Mouse (Mus musculus): Measurements from ENCODE around the gene Xylt2. TPM values are rescaled to one million over a fixed set of nuclear protein-coding genes. Genes with fewer than 3 reads are reported as not detected.
A peak's percentile ranks its signal among the peaks of the same experiment; 100 is the strongest.
"Not testable (repeated sequence)": the region's sequence is repeated elsewhere in the genome, so short reads cannot be mapped to it uniquely, and the experiment has no call there.

Gene Xylt2
- polyA plus RNA-seq, 1 experiment from 2014 or later = 17.4 TPM

DNA sequence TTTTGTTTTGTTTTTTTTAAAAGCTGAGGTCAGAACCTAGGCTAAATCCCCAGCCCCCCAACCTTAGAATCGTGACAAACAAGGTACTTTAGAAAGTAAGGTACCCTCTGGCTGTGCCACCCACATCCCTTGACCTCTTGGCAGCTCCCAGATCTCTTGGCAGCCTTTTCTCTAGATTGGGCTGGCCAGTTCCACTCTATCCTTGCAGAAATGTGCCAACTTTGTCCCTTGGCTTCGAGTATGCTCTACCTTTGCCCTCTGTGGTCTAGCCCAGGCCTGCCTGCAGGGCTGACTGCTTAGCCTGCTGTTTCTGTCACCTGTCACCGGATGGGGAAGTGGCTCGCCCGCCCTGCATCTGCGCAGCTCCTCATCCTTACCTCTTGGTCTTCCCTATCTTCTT lies 12.0 kb downstream of the Xylt2 start:
- no peaks in the 10 kb centered on the region for H3K4me1 ChIP-seq
- peaks cover 85% of the 10 kb centered on the region for H3K36me3 ChIP-seq (replicated peaks)

DNA sequence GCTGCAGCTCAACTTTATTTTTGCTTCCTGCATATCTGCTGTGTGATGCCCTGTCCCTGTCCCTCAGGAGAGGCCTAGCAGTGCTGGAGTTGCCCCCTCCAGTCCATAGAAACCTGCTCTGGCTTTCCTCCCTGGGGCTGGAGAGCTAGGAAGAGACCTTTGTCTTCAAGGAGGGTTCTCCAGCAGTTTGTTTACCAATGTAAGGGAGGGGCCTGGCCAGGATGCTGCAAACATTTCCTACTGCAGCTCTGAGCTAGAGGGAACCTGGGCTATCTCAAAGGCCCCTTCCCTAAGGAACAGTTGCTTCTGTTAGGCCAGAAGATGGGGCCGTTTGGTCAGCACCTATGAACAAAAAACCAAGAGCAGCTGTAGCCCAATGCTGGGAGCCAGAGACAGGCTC lies 16.0 kb downstream of the Xylt2 start:
- H3K36me3 ChIP-seq (replicated peaks) = peaks cover 77% of the 10 kb centered on the region
- no peaks in the 10 kb centered on the region for H3K4me1 ChIP-seq
- no peak overlapping the region for H3K4me2 ChIP-seq
- H3K4me3 ChIP-seq (replicated peaks) = no peak overlapping the region
- WGBS = 58% methylated on average over 1 of the region's 1 CpGs
- no peak for ATAC-seq (ENCODE audit: low FRiP score)
- H3K27ac ChIP-seq = no peak overlapping the region
- H3K27me3 ChIP-seq = no peaks in the 10 kb centered on the region
- H3K9ac ChIP-seq = no peak overlapping the region
- H3K9me3 ChIP-seq = no peaks in the 10 kb centered on the region

More for the DNA sequence above, 12.0 kb downstream of the Xylt2 start:
- Histone ChIP-seq H3K4me3 (replicated peaks) (no peak overlapping the region), H3K4me2 (no peak overlapping the region), H3K9me3 (no peaks in the 10 kb centered on the region), H3K27me3 (no peaks in the 10 kb centered on the region), H3K27ac (no peak overlapping the region), H3K9ac (no peak overlapping the region)
- WGBS = 93% methylated on average over 6 of the region's 6 CpGs
- ATAC-seq (ENCODE audit: low FRiP score) = no peak

DNA sequence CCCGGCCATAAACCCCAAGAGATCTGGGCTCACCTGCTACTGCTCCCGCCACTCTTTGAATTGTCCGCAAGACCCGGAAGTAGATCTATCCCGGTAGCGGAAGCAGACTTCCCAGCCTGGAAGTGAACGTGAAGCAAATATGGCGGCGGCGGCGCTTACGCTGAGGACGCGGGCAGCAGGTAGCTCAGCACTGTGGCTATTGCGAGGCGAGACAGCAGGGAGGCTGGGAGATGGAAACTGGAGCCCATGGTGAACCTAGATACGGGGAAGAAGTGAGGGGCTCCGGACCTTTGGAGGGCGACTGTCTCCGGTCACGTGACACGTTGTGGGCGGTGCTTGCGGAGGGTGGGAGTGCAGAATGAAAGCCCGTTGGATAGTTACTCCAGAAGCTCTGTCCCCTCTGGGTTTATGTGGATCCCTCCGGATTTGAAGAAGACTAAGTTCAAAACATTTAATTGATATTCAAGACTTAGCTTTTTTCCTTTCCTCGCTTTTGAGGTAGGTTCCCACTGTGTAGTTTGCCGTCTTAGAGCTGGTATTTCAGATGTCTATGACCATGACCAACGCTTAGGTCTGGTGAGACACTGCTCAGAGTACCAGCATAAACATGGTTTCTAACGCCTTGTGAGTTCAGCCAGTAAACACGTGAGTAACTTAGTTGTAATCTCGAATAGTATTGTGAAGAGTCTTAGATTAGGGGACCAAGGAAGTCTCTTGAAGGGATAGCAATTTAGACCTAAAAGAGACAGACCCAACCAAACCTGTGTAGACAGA lies 23.5 kb downstream of the Xylt2 start, which contains the start of the genes Mrpl27 and Eme1:
Gene Mrpl27 (plus strand): TSS at position 105 of the 774 bp plus-strand sequence.
Gene Eme1 (minus strand): TSS at position 302 of the 774 bp plus-strand sequence.
- WGBS = 2% methylated on average over 32 of the region's 32 CpGs
- Histone ChIP-seq H3K9ac (peak within 1 kb of the TSS; percentile 66), H3K27ac (peak within 1 kb of the TSS; percentile 90), H3K4me1 (peaks cover 14% of the 10 kb centered on the region), H3K9me3 (no peaks in the 10 kb centered on the region), H3K36me3 (replicated peaks) (peaks cover 46% of the 10 kb centered on the region), H3K4me2 (peak within 1 kb of the TSS; percentile 72), H3K27me3 (no peaks in the 10 kb centered on the region), H3K4me3 (replicated peaks) (peak within 1 kb of the TSS; percentile 67)
- peak; percentile 89 for ATAC-seq (ENCODE audit: low FRiP score)

DNA sequence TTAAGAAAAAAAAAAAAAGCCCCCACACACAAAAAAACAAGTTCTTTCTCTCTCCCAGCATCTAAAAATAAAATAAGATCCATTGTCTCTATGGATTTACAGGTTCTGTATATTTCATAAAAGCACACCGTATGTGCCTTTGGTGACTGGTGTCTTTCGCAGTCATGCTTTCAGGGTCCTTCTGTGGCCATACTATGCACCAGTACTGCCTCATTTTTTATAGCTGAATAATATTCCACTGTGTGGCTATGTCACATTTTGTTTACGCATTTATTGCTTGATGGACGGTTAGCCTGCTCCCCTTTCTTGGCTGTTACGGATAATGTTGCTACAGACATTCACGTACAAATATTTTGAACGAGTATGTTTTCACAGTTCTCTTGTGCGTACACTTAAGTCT lies 24.3 kb downstream of the Xylt2 start:
- Histone ChIP-seq H3K27me3 (no peaks in the 10 kb centered on the region), H3K9me3 (no peaks in the 10 kb centered on the region), H3K36me3 (replicated peaks) (peaks cover 42% of the 10 kb centered on the region), H3K4me2 (peak overlapping the region; percentile 72), H3K27ac (no peak overlapping the region), H3K4me1 (peaks cover 14% of the 10 kb centered on the region), H3K9ac (peak overlapping the region; percentile 66; the same call in 1 of the 2 replicates), H3K4me3 (replicated peaks) (peak overlapping the region; percentile 67)
- ATAC-seq (ENCODE audit: low FRiP score) = no peak
- 52% methylated on average over 8 of the region's 8 CpGs for WGBS

DNA sequence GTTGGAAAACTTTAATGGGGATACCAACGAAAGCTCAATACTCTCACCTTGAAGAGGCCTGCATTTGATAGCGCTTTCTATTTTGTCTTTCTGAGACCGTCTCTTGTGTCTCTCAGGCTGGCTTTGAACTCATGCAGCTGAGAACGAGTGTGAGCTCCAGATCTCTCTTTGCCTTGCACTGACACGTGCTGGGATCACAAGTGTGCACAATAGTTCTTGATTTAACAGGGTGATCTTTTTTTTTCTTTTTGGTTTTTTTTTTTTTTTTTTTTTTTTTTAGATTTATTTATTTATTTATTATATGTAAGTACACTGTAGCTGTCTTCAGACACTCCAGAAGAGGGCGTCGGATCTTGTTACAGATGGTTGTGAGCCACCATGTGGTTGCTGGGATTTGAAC lies 26.1 kb downstream of the Xylt2 start:
- H3K9ac ChIP-seq; ATAC-seq (ENCODE audit: low FRiP score); H3K4me2 ChIP-seq; H3K27ac ChIP-seq; H3K9me3 ChIP-seq; H3K4me3 ChIP-seq (replicated peaks); H3K27me3 ChIP-seq: not testable (repeated sequence)
- Histone ChIP-seq H3K4me1 (peaks cover 14% of the 10 kb centered on the region), H3K36me3 (replicated peaks) (peaks cover 48% of the 10 kb centered on the region)
- 95% methylated on average over 5 of the region's 7 CpGs for whole genome bisulfite sequencing

DNA sequence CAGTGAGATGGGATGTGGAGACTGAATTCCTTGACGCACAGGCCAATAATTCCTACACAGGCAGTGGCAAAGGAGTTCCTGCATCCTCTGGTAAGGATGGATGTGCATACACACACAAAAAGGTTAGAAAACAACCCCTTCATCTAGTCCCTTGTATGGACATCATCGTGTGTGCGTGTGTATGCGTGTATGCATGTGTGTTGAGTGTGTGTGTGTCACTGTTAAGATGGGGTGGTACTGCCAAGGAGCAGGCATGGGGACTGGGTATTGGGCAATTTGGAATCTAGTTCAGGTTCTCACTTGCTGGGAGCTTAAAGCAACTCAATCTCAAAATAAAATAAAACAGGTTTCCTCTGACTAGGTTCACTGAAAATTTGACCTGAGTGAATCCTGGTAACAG lies 30.9 kb downstream of the Xylt2 start:
- H3K9ac ChIP-seq = no peak overlapping the region
- 96% methylated on average over 4 of the region's 4 CpGs for whole genome bisulfite sequencing
- H3K9me3 ChIP-seq = no peaks in the 10 kb centered on the region
- H3K4me1 ChIP-seq = no peaks in the 10 kb centered on the region
- peaks cover 92% of the 10 kb centered on the region for H3K36me3 ChIP-seq (replicated peaks)
- no peak for ATAC-seq (ENCODE audit: low FRiP score)
- no peak overlapping the region for H3K4me2 ChIP-seq
- no peak overlapping the region for H3K27ac ChIP-seq
- no peaks in the 10 kb centered on the region for H3K27me3 ChIP-seq
- no peak overlapping the region for H3K4me3 ChIP-seq (replicated peaks)

DNA sequence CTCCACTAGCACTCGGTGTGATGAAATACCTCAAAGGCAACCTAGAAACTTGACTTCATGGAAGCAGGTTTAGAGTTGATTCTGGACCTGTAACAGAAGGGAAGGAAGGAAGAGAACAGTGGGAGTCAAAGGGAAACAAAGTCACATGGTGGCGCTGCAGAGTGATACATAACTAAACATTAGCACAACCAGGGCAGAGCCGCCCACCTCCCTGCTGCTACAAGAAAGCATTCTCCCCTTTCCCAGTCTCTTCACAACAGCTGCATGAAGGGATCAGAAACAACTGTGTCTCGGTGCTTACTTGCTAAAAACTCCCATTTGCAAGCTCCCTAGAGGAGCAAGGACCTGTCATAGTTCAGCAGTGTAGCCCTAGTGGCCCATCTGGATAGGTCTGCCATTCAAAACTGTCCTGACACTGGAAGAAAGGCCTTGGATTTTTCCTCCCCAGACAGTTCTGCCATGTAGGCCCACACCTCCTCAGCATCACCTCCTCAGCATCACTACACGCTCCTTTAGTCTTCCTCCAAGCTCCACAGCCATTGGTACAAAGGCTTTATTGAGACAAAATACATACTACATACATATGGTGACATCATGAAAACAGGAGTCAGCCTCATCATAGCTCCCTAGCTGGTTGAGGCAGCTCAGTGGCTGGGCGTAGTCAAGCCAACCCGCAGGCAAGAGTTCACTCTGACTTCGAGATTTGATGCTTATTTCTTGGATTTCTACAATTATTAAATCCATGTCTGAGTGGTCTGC lies 32.7 kb downstream of the Xylt2 start:
- Histone ChIP-seq H3K4me1 (no peaks in the 10 kb centered on the region), H3K36me3 (replicated peaks) (peaks cover 94% of the 10 kb centered on the region)

DNA sequence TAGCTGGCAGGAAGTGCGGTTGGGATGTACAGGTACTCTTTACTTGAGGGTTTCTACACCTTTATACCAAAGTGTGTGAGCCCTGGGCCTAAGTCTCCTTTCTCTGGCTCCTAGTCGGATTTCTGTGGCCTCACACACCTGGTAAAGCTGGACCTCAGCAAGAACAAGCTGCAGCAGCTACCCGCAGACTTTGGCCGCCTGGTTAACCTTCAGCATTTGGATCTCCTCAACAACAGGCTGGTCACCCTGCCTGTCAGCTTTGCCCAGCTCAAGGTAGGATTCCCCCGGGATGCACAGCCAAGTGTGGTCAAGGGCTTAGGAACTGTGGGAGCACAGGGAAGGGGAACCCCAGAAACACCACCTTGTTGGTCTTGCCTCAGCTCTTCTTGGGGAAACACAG lies 42.9 kb downstream of the Xylt2 start:
- Histone ChIP-seq H3K36me3 (replicated peaks) (peaks cover 81% of the 10 kb centered on the region), H3K9ac (no peak overlapping the region)
- 91% methylated on average over 5 of the region's 5 CpGs for WGBS

More for the DNA sequence above, 32.7 kb downstream of the Xylt2 start:
- H3K4me2 ChIP-seq = no peak overlapping the region
- H3K9ac ChIP-seq = no peak overlapping the region
- no peaks in the 10 kb centered on the region for H3K9me3 ChIP-seq
- 89% methylated on average over 8 of the region's 8 CpGs for WGBS
- H3K27ac ChIP-seq = no peak overlapping the region
- no peaks in the 10 kb centered on the region for H3K27me3 ChIP-seq
- H3K4me3 ChIP-seq (replicated peaks) = no peak overlapping the region
- no peak for ATAC-seq (ENCODE audit: low FRiP score)

DNA sequence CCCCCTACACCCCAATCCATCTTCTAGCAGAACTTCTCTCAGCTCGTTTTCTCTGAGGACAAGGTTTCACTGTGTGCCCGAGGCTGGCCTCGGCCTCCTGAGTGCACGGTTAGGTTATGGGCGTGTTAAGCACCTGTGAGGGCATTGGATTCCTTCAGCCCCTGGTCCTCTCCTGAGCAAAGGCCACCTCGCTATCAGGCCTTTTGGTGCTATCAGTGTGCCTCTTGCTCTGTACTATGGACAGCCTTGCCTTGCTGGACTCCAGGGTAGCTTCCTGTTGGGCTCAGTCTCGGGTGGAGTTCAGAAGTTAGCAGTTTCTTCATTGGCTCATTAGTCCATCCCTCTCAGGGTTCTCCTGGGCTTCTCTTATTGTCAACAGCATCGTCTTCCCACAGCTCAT lies 44.3 kb downstream of the Xylt2 start:
- H3K27me3 ChIP-seq = no peaks in the 10 kb centered on the region
- 81% methylated on average over 8 of the region's 8 CpGs for WGBS
- ATAC-seq (ENCODE audit: low FRiP score) = no peak
- H3K4me1 ChIP-seq = peaks cover 15% of the 10 kb centered on the region
- no peak overlapping the region for H3K9ac ChIP-seq
- peaks cover 66% of the 10 kb centered on the region for H3K36me3 ChIP-seq (replicated peaks)
- no peaks in the 10 kb centered on the region for H3K9me3 ChIP-seq
- H3K4me2 ChIP-seq = no peak overlapping the region
- H3K4me3 ChIP-seq (replicated peaks) = no peak overlapping the region
- no peak overlapping the region for H3K27ac ChIP-seq

More for the DNA sequence above, 42.9 kb downstream of the Xylt2 start:
- H3K9me3 ChIP-seq = no peaks in the 10 kb centered on the region
- peaks cover 15% of the 10 kb centered on the region for H3K4me1 ChIP-seq
- H3K27me3 ChIP-seq = no peaks in the 10 kb centered on the region
- no peak overlapping the region for H3K4me3 ChIP-seq (replicated peaks)
- H3K27ac ChIP-seq = no peak overlapping the region
- no peak for ATAC-seq (ENCODE audit: low FRiP score)
- H3K4me2 ChIP-seq = no peak overlapping the region

DNA sequence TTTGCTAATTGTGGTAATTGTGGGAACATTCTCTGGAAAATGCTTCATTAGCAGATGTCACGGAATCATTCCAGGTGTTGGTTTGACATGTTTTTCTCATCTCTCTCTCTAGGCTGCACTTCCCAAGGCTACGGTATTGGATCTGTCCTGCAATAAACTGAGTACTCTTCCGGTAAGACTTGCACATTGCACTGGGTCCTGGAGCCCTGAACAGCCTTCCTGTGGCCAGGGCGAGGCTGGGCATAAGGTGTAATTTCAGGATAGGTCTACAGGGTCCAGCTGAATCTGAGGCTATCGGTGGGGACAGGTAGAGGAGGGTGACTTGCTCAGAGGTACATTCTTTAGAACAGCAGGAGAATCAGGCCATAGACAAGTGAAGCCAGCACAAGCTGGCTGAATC lies 45.3 kb downstream of the Xylt2 start:
- no peak overlapping the region for H3K4me2 ChIP-seq
- no peak overlapping the region for H3K4me3 ChIP-seq (replicated peaks)
- H3K27ac ChIP-seq = no peak overlapping the region
- H3K9me3 ChIP-seq = no peaks in the 10 kb centered on the region
- peaks cover 56% of the 10 kb centered on the region for H3K36me3 ChIP-seq (replicated peaks)
- no peak for ATAC-seq (ENCODE audit: low FRiP score)
- H3K27me3 ChIP-seq = no peaks in the 10 kb centered on the region
- no peak overlapping the region for H3K9ac ChIP-seq
- peaks cover 15% of the 10 kb centered on the region for H3K4me1 ChIP-seq
- 95% methylated on average over 5 of the region's 5 CpGs for WGBS

DNA sequence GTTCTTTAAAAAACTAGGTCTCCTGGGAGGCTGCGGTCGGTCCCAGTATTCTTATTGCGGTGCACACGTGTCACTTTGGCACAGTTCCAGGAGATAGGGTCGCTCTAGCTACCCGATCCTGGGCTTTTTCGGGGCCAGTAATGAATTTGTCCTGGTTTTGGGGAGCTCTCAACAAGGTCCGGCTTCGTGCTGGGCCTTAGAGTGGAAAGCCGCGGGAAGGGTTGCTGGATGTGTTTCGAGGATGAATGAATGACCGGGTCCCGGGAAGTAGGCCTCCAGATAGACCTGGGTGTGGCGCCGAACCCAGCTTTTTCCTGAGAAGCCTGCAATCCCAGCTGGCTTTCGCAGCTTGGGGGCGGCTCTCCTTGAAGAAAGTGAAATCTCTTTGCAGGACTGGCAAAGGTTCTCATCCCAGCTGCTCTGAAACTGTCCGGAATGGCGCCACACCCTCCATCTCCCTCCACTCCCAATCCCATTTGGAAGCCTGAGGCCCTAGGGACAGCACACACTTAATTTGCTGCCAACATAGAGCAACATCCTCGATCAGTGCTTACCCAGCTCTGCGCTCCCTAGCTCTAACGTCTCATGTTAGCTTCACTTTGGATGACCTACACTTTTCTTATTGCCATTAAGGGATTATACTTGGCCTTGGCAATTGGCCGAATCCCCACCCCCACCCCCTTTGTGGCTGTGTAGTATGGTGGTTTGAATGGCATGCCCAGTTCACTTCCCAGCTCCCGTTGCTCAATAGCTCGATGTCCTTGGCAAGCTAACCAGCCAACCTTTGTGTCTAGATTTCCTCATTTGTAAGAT lies 46.9 kb downstream of the Xylt2 start:
- H3K4me2 ChIP-seq = peak overlapping the region; percentile 86
- H3K9ac ChIP-seq = peak overlapping the region; percentile 89
- H3K27ac ChIP-seq = 0 out of 2 replicates have a peak overlapping the region, but pooled peaks have one; percentile 66
- H3K36me3 ChIP-seq (replicated peaks) = peaks cover 40% of the 10 kb centered on the region
- peaks cover 15% of the 10 kb centered on the region for H3K4me1 ChIP-seq
- 15% methylated on average over 26 of the region's 26 CpGs for WGBS
- peak; percentile 17; the same call in 1 of the 2 replicates for ATAC-seq (ENCODE audit: low FRiP score)
- no peaks in the 10 kb centered on the region for H3K27me3 ChIP-seq
- peak overlapping the region; percentile 94 for H3K4me3 ChIP-seq (replicated peaks)
- H3K9me3 ChIP-seq = no peaks in the 10 kb centered on the region

DNA sequence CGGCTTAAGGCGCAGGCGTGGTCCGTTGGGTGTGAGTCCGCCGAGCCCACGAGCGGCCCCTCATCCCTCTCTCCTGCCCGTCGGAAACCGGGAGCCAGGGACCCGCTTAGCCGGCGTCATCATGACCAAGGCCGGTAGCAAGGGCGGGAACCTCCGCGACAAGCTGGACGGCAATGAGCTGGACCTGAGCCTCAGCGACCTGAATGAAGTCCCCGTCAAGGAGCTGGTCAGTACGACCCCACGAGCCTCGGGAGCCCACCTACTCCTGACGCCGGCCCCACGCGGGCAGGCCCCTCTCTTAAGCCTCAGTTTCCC lies 47.5 kb downstream of the Xylt2 start:
- H3K27me3 ChIP-seq = no peaks in the 10 kb centered on the region
- peak overlapping the region; percentile 66; the same call in 1 of the 2 replicates for H3K27ac ChIP-seq
- no peaks in the 10 kb centered on the region for H3K9me3 ChIP-seq
- WGBS = 0% methylated on average over 28 of the region's 28 CpGs
- peak; percentile 73 for ATAC-seq (ENCODE audit: low FRiP score)
- peak overlapping the region; percentile 94 for H3K4me3 ChIP-seq (replicated peaks)
- peak overlapping the region; percentile 89 for H3K9ac ChIP-seq
- peak overlapping the region; percentile 86 for H3K4me2 ChIP-seq
- peaks cover 15% of the 10 kb centered on the region for H3K4me1 ChIP-seq
- H3K36me3 ChIP-seq (replicated peaks) = peaks cover 35% of the 10 kb centered on the region
